Mouse (Mus musculus) cerebellum, adult 18-20 months (tissue): ENCODE measurements around the gene Cyth3.
A peak's percentile ranks its signal among the peaks of the same experiment; 100 is the strongest.

Experiments
- DNase-seq, 2 experiments: peaks; one replicate each; pipeline ENCODE4 v3.0.0; 2021

Cyth3 gene

GRCm38 (mm10) chr5:143621893-143622622 lies at the start of gene Cyth3:
Gene Cyth3 (plus strand): TSS chr5:143622447.
- peak; percentile 92 to 97 for DNase-seq

- no peak for DNase-seq
These were observed 49.2 kb upstream of the Cyth3 start for GRCm38 (mm10) chr5:143573067-143573466.

- no peak for DNase-seq
These were observed 47.7 kb upstream of the Cyth3 start for GRCm38 (mm10) chr5:143574261-143575178.

- no peak for DNase-seq
These were observed 42.6 kb upstream of the Cyth3 start for GRCm38 (mm10) chr5:143579537-143580203.

GRCm38 (mm10) chr5:143580982-143581381 lies 41.3 kb upstream of the Cyth3 start:
- no peak for DNase-seq

- DNase-seq, result no peak
These were observed 40.4 kb upstream of the Cyth3 start for GRCm38 (mm10) chr5:143581874-143582273.

- no peak for DNase-seq
These were observed 39.2 kb upstream of the Cyth3 start for GRCm38 (mm10) chr5:143583081-143583480.

- no peak for DNase-seq
These were observed 37.3 kb upstream of the Cyth3 start for GRCm38 (mm10) chr5:143584982-143585381.

GRCm38 (mm10) chr5:143586386-143586785 lies 35.9 kb upstream of the Cyth3 start:
- DNase-seq, result no peak

GRCm38 (mm10) chr5:143589108-143589507 lies 33.1 kb upstream of the Cyth3 start:
- DNase-seq, result no peak

GRCm38 (mm10) chr5:143592926-143593325 lies 29.3 kb upstream of the Cyth3 start:
- DNase-seq, result no peak

GRCm38 (mm10) chr5:143593563-143594146 lies 28.6 kb upstream of the Cyth3 start:
- DNase-seq, result no peak

GRCm38 (mm10) chr5:143594291-143595065 lies 27.8 kb upstream of the Cyth3 start:
- DNase-seq, result no peak

GRCm38 (mm10) chr5:143602051-143602450 lies 20.2 kb upstream of the Cyth3 start:
- no peak for DNase-seq

GRCm38 (mm10) chr5:143604157-143604774 lies 18.0 kb upstream of the Cyth3 start:
- no peak for DNase-seq

- no peak for DNase-seq
These were observed 15.5 kb upstream of the Cyth3 start for GRCm38 (mm10) chr5:143606756-143607155.

GRCm38 (mm10) chr5:143608175-143608574 lies 14.1 kb upstream of the Cyth3 start:
- DNase-seq, result no peak

GRCm38 (mm10) chr5:143611954-143612353 lies 10.3 kb upstream of the Cyth3 start:
- DNase-seq, result no peak

GRCm38 (mm10) chr5:143613265-143613664 lies 9.0 kb upstream of the Cyth3 start:
- DNase-seq, result no peak

- no peak for DNase-seq
These were observed 7.7 kb upstream of the Cyth3 start for GRCm38 (mm10) chr5:143614519-143614918.

- DNase-seq, result no peak
These were observed 6.9 kb upstream of the Cyth3 start for GRCm38 (mm10) chr5:143615353-143615752.

- DNase-seq, result no peak
These were observed 6.1 kb upstream of the Cyth3 start for GRCm38 (mm10) chr5:143616116-143616515.
